Mouse (Mus musculus) urinary bladder, postnatal 4 days (tissue): ENCODE results near the gene Igfbp2.
A peak's percentile ranks its signal among the peaks of the same experiment; 100 is the strongest.

Source experiments
- DNase-seq, 2 experiments: peaks; one replicate each; pipeline ENCODE4 v3.0.0; 2021 to 2022; ENCODE audit warnings: low spot score in 2 of 2

Igfbp2 gene

GRCm38 (mm10) chr1:72871337-72871696 is 47.0 kb downstream of the Igfbp2 start:
- no peak for DNase-seq

- no peak for DNase-seq
These were observed 47.6 kb downstream of the Igfbp2 start for GRCm38 (mm10) chr1:72871697-72872411.

GRCm38 (mm10) chr1:72872521-72872920 is 48.2 kb downstream of the Igfbp2 start:
- peak; percentile 62 to 81 for DNase-seq

GRCm38 (mm10) chr1:72873078-72873477 is 48.8 kb downstream of the Igfbp2 start:
- no peak for DNase-seq

- DNase-seq = peak in 1 of 2 experiments; percentile 47
These were observed 49.4 kb downstream of the Igfbp2 start for GRCm38 (mm10) chr1:72873511-72874286.

- DNase-seq = peak; percentile 80 to 92
These were observed 50.2 kb downstream of the Igfbp2 start, which contains the start of gene Igfbp5 for GRCm38 (mm10) chr1:72874287-72875211. TSS of gene Igfbp5 (minus strand) at chr1:72874884.

GRCm38 (mm10) chr1:72875708-72876107 is 51.4 kb downstream of the Igfbp2 start:
- no peak for DNase-seq

GRCm38 (mm10) chr1:72876111-72876510 is 51.8 kb downstream of the Igfbp2 start:
- DNase-seq = no peak

GRCm38 (mm10) chr1:72877892-72878291 is 53.6 kb downstream of the Igfbp2 start:
- no peak for DNase-seq

- no peak for DNase-seq
These were observed 54.4 kb downstream of the Igfbp2 start for GRCm38 (mm10) chr1:72878473-72879318.

- no peak for DNase-seq
These were observed 55.0 kb downstream of the Igfbp2 start for GRCm38 (mm10) chr1:72879319-72879634.

GRCm38 (mm10) chr1:72885111-72885818 is 61.0 kb downstream of the Igfbp2 start:
- DNase-seq = no peak

GRCm38 (mm10) chr1:72885819-72886169 is 61.5 kb downstream of the Igfbp2 start:
- peak in 1 of 2 experiments; percentile 42 for DNase-seq

- DNase-seq = no peak
These were observed 63.6 kb downstream of the Igfbp2 start for GRCm38 (mm10) chr1:72887910-72888309.

- no peak for DNase-seq
These were observed 71.5 kb downstream of the Igfbp2 start for GRCm38 (mm10) chr1:72895821-72896220.
